Mouse (Mus musculus) MEL (cell line): ENCODE measurements around the gene Sp100. TPM values are rescaled to one million over a fixed set of nuclear protein-coding genes. Genes with fewer than 3 reads are reported as not detected.

Source experiments
- DNase-seq: peaks from one replicate; pipeline ENCODE4 v3.0.0; 2011; ENCODE audit warnings: low read depth, low spot score
- H3K27ac ChIP-seq: 2 replicates; pipeline ENCODE4 v1.5.1; 2012; ENCODE audit warnings: low read depth, mild to moderate bottlenecking, control low read depth, low read length, moderate library complexity; ENCODE audit not compliant: control insufficient read depth
- H3K27me3 ChIP-seq, 2 experiments: fragments of 150-350 bp in 1 of 2; sonication (generic) in 1 of 2; 2 replicates each; pipeline ENCODE4 v1.6.1; 2012; ENCODE audit warnings: low read length in 2 of 2, mild to moderate bottlenecking in 2 of 2, improper control_type of control experiment in 1 of 2, moderate library complexity in 1 of 2; ENCODE audit not compliant: insufficient read depth in 2 of 2, control insufficient read depth in 1 of 2
- H3K36me3 ChIP-seq, 2 experiments: 2 replicates each; pipeline ENCODE4 v1.6.1; 2012 to 2014; ENCODE audit warnings: low read length in 2 of 2, improper control_type of control experiment in 1 of 2, inconsistent platforms in 1 of 2, mild to moderate bottlenecking in 1 of 2; ENCODE audit not compliant: insufficient read depth in 2 of 2, control insufficient read depth in 1 of 2
- H3K4me1 ChIP-seq, 2 experiments: fragments of 150-350 bp in 1 of 2; sonication (generic) in 1 of 2; 2 replicates each; pipeline ENCODE4 v1.6.1; 2012; ENCODE audit warnings: low read length in 2 of 2, improper control_type of control experiment in 1 of 2, mild to moderate bottlenecking in 1 of 2; ENCODE audit not compliant: insufficient read depth in 2 of 2, control insufficient read depth in 1 of 2
- H3K4me3 ChIP-seq, 2 experiments: fragments of 150-350 bp in 1 of 2; sonication (generic) in 1 of 2; 2 replicates each; pipeline ENCODE4 v1.5.1; 2012; ENCODE audit warnings: low read depth in 2 of 2, low read length in 2 of 2, mild to moderate bottlenecking in 2 of 2, moderate library complexity in 2 of 2, control low read depth in 1 of 2, improper control_type of control experiment in 1 of 2; ENCODE audit not compliant: control insufficient read depth in 1 of 2, insufficient read depth in 1 of 2
- H3K79me2 ChIP-seq: 2 replicates; pipeline ENCODE4 v1.6.1; 2012; ENCODE audit warnings: mild to moderate bottlenecking, low read length, moderate library complexity; ENCODE audit not compliant: control insufficient read depth, poor library complexity, insufficient read depth
- H3K9ac ChIP-seq: 2 replicates; pipeline ENCODE4 v1.6.1; 2012; ENCODE audit warnings: low read depth, mild to moderate bottlenecking, control low read depth, low read length, moderate library complexity; ENCODE audit not compliant: control insufficient read depth, poor library complexity, severe bottlenecking
- H3K9me3 ChIP-seq: fragments of 150-350 bp; sonication (generic); replicated peaks from 2 replicates; pipeline ENCODE4 v1.6.1; 2012; ENCODE audit warnings: mild to moderate bottlenecking, low read length, improper control_type of control experiment, moderate library complexity; ENCODE audit not compliant: insufficient read depth
- CHD2 ChIP-seq: IDR thresholded peaks from 2 replicates; pipeline ENCODE4 v1.6.1; 2011; ENCODE audit warnings: low read length, improper control_type of control experiment
- CTCF ChIP-seq, 3 experiments: IDR thresholded peaks in 2 of 3; conservative IDR thresholded peaks in 1 of 3; 2 replicates each; pipeline ENCODE4 v1.5.1; 2011 to 2012; ENCODE audit warnings: low read length in 3 of 3, low read depth in 2 of 3, mild to moderate bottlenecking in 2 of 3, improper control_type of control experiment in 1 of 3, inconsistent platforms in 1 of 3, mixed read lengths in 1 of 3, moderate library complexity in 1 of 3; ENCODE audit not compliant: control insufficient read depth in 1 of 3, insufficient read depth in 1 of 3, poor library complexity in 1 of 3, severe bottlenecking in 1 of 3
- ETS1 ChIP-seq: IDR thresholded peaks from 2 replicates; pipeline ENCODE4 v1.6.1; 2012; ENCODE audit warnings: low read depth, mild to moderate bottlenecking, inconsistent platforms, low read length, improper control_type of control experiment, moderate library complexity
- HCFC1 ChIP-seq: IDR thresholded peaks from 2 replicates; pipeline ENCODE4 v1.6.1; 2012; ENCODE audit warnings: low read depth, mild to moderate bottlenecking, inconsistent platforms, low read length, improper control_type of control experiment, moderate library complexity
- JUND ChIP-seq: IDR thresholded peaks from 2 replicates; pipeline ENCODE4 v1.6.1; 2011; ENCODE audit warnings: low read depth, mild to moderate bottlenecking, improper control_type of control experiment, low read length
- KAT2A ChIP-seq: conservative IDR thresholded peaks from 2 replicates; pipeline ENCODE4 v1.6.1; 2012; ENCODE audit warnings: low read depth, low read length, improper control_type of control experiment, inconsistent platforms
- MAX ChIP-seq: IDR thresholded peaks from 2 replicates; pipeline ENCODE4 v1.6.1; 2011; ENCODE audit warnings: low read length, improper control_type of control experiment
- MAZ ChIP-seq: IDR thresholded peaks from 2 replicates; pipeline ENCODE4 v1.6.1; 2012; ENCODE audit warnings: low read depth, mild to moderate bottlenecking, inconsistent platforms, low read length, improper control_type of control experiment
- MYC ChIP-seq: IDR thresholded peaks from 2 replicates; pipeline ENCODE4 v1.6.1; 2011; ENCODE audit warnings: low read depth, mild to moderate bottlenecking, low read length, improper control_type of control experiment, moderate library complexity
- NELFE ChIP-seq: IDR thresholded peaks from 2 replicates; pipeline ENCODE4 v1.6.1; 2011; ENCODE audit warnings: low read depth, low read length, improper control_type of control experiment
- NRF1 ChIP-seq: IDR thresholded peaks from 2 replicates; pipeline ENCODE4 v1.6.1; 2014; ENCODE audit warnings: low read depth, mild to moderate bottlenecking, inconsistent platforms, low read length, improper control_type of control experiment, moderate library complexity; ENCODE audit not compliant: poor library complexity, insufficient read depth, severe bottlenecking
- POLR2AphosphoS2 ChIP-seq: IDR thresholded peaks from 2 replicates; pipeline ENCODE4 v1.6.1; 2011; ENCODE audit warnings: low read length, improper control_type of control experiment
- POLR2AphosphoS5 ChIP-seq: IDR thresholded peaks from 2 replicates; pipeline ENCODE4 v1.6.1; 2012; ENCODE audit warnings: low read depth, borderline replicate concordance, mild to moderate bottlenecking, inconsistent platforms, low read length, moderate library complexity, mixed read lengths
- RAD21 ChIP-seq: IDR thresholded peaks from 2 replicates; pipeline ENCODE4 v1.6.1; 2011; ENCODE audit warnings: mild to moderate bottlenecking, low read depth, low read length, improper control_type of control experiment
- SIN3A ChIP-seq: IDR thresholded peaks from 2 replicates; pipeline ENCODE4 v1.6.1; 2012; ENCODE audit warnings: low read length, improper control_type of control experiment, inconsistent platforms
- SMC3 ChIP-seq: IDR thresholded peaks from 2 replicates; pipeline ENCODE4 v1.6.1; 2011; ENCODE audit warnings: low read depth, low read length, improper control_type of control experiment
- TBP ChIP-seq: IDR thresholded peaks from 2 replicates; pipeline ENCODE4 v1.8.0; 2011; ENCODE audit warnings: low read depth, low read length, improper control_type of control experiment
- UBTF ChIP-seq: IDR thresholded peaks from 2 replicates; pipeline ENCODE4 v1.6.1; 2012; ENCODE audit warnings: low read depth, mild to moderate bottlenecking, inconsistent platforms, low read length, improper control_type of control experiment, moderate library complexity, borderline replicate concordance; ENCODE audit not compliant: insufficient read depth
- ZMIZ1 ChIP-seq: IDR thresholded peaks from 2 replicates; pipeline ENCODE4 v1.6.1; 2012; ENCODE audit warnings: low read depth, mild to moderate bottlenecking, inconsistent platforms, low read length, improper control_type of control experiment, moderate library complexity
- ZNF384 ChIP-seq: IDR thresholded peaks from 2 replicates; pipeline ENCODE4 v1.6.1; 2012; ENCODE audit warnings: low read depth, mild to moderate bottlenecking, inconsistent platforms, low read length, improper control_type of control experiment
- polyA plus RNA-seq, 2 experiments: library from polyadenylated mRNA; stranded (reverse) in 1 of 2; unstranded in 1 of 2; fragments of >175 nt in 1 of 2; fragments of >200 nt in 1 of 2; gene quantifications; 2 replicates each; pipeline versions ENCODE4 v1.2.1 to v1.2.4; 2012; ENCODE audit warnings: low replicate concordance in 2 of 2, low read depth in 1 of 2; ENCODE audit not compliant: insufficient read length in 2 of 2, insufficient read depth in 1 of 2, missing spikeins in 1 of 2
- total RNA-seq: library from RNA; depleted of rRNA; stranded (reverse); fragments of 300-350 nt; gene quantifications from 2 replicates; pipeline ENCODE4 v1.2.3, GENCODE M21; 2012

Sp100 gene
- total and polyA plus RNA-seq, 3 experiments, result 3.7 to 6.5 TPM; not detected in 1

DNA sequence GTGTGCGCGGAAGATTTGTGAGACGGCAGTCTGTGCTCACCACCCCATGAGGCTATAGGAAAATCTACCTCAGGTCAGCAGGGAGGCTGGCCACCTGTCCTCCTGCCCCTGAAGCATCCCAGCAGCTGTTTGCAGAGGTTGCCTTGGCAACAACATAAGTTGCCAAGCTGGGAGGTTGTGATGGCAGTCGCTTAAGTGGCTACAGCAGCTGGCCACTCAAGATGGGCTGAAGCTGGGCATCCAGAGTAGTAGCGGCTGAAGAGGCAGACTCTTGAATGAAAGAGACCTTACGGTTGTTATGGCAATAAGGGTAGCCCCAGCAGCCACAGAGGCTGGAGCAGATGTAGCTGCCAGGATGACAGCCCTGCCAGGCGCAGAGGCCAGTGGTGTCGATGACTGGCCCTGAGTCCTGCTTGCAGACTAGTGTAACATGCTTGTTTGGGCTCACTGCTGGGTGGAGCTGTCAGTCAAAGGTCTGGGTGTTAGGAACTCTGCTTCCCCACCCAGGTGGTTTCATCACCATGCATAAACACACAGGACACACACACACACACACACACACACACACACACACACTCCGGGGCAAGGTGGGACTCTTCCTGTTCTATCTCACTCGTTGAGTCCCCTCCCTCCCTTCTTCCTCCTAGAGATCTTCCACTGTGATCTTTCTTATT is 70.6 kb downstream of the Sp100 start:
- no peaks in the 10 kb centered on the region for H3K27me3 ChIP-seq
- TF ChIP-seq POLR2AphosphoS5, result no peak
- H3K27ac ChIP-seq, result no peak overlapping the region
- H3K36me3 ChIP-seq, result peaks cover 0 to 1% of the 10 kb centered on the region in 2 experiments; a peak in 1 of 4 replicates
- no peak overlapping the region for H3K9ac ChIP-seq
- H3K9me3 ChIP-seq, result no peaks in the 10 kb centered on the region
- no peaks in the 10 kb centered on the region for H3K4me1 ChIP-seq
- DNase-seq, result no peak
- no peaks in the 10 kb centered on the region for H3K79me2 ChIP-seq
- H3K4me3 ChIP-seq, result no peak overlapping the region

DNA sequence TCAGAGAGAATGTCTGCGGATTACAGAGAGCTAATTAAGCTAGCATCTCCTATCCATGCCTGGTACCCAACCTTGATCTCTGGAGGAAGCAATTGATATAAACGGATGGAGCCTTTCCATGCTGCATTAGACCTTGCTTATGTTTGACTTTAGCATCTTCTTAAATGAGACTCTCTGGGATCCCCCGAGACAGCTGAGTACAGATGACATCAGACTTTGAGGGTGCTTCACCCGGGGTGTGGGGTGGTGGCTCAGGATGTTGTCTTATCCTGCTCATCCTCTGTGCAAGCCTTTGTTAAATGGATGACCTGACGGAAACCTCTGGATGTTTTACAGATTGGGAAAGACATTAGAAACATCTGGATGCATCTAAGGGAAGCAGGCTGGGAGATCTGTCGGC is 80.7 kb downstream of the Sp100 start:
- Histone ChIP-seq H3K4me3 (no peak overlapping the region), H3K4me1 (peaks cover 5 to 16% of the 10 kb centered on the region in 2 experiments; a peak in 3 of 4 replicates), H3K79me2 (peaks cover 7% of the 10 kb centered on the region), H3K36me3 (peaks cover 0 to 7% of the 10 kb centered on the region in 2 experiments; a peak in 3 of 4 replicates), H3K9me3 (no peaks in the 10 kb centered on the region), H3K9ac (no peak overlapping the region), H3K27me3 (no peaks in the 10 kb centered on the region), H3K27ac (no peak overlapping the region)
- TF ChIP-seq POLR2AphosphoS2, result no peak
- no peak for TF ChIP-seq UBTF
- no peak for TF ChIP-seq NELFE
- TF ChIP-seq RAD21, result no peak
- no peak for DNase-seq

DNA sequence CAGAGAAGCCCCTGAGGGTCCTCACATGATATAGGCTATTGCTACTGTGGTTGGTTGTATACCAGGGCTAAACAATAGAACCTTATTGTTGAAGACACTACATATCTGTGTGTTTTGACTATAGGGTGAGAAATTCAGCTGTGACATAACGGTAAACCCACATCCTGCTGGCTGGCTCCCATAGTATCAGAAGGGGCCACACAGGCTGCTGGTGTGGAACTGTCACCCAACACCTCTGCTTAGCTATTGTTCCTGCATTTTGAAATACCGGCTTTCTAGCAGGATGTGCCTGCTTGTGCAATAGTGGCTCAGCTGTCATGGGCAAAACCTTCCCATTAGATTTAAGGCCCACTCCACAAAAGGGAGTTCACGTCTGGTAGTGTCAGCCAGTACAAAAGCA is 82.8 kb downstream of the Sp100 start:
- TF ChIP-seq TBP (no peak), HCFC1 (no peak), MAX (0 out of 2 replicates have a peak, but pooled peaks have one; percentile 13)
- TF ChIP-seq, all 39 proteins: peak for 1
- no peak overlapping the region for H3K9ac ChIP-seq
- H3K79me2 ChIP-seq, result peaks cover 13% of the 10 kb centered on the region
- peaks cover 0 to 7% of the 10 kb centered on the region in 2 experiments; a peak in 2 of 4 replicates for H3K36me3 ChIP-seq
- DNase-seq, result no peak
- no peaks in the 10 kb centered on the region for H3K27me3 ChIP-seq
- H3K9me3 ChIP-seq, result no peaks in the 10 kb centered on the region
- no peak overlapping the region for H3K4me3 ChIP-seq
- peaks cover 5 to 16% of the 10 kb centered on the region in 2 experiments; a peak in 3 of 4 replicates for H3K4me1 ChIP-seq
- H3K27ac ChIP-seq, result no peak overlapping the region

DNA sequence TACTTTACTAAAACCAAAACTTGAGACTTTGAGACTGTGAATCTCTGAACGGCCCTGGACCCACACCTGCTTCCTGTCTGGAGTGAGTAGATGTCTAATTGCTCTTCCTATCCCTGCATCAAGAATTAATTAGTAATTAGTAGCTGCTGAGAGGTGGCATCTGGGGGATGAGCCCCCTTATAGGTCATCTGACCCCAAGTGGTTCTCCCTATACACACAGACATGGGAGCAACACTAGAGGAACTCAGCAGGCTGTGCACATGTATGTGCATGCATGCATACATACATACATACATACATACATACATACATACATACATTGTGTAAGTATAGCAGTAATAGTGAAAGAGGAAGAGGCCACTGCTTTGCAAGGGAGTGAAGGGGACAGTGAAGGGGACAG is 84.7 kb downstream of the Sp100 start:
- peaks cover 13% of the 10 kb centered on the region for H3K79me2 ChIP-seq
- H3K27ac ChIP-seq, result no peak overlapping the region
- peaks cover 0 to 7% of the 10 kb centered on the region in 2 experiments; a peak in 2 of 4 replicates for H3K36me3 ChIP-seq
- H3K4me3 ChIP-seq, result no peak overlapping the region; a peak in 1 of 4 replicates
- no peaks in the 10 kb centered on the region for H3K27me3 ChIP-seq
- H3K4me1 ChIP-seq, result peaks cover 5 to 16% of the 10 kb centered on the region in 2 experiments; a peak in 3 of 4 replicates
- no peaks in the 10 kb centered on the region for H3K9me3 ChIP-seq
- no peak overlapping the region for H3K9ac ChIP-seq
- no peak for DNase-seq
- TF ChIP-seq KAT2A (no peak), JUND (no peak), MYC (no peak), SIN3A (no peak), TBP (no peak), NRF1 (no peak), SMC3 (no peak), UBTF (no peak), MAX (no peak), MAZ (no peak), ZNF384 (no peak), CHD2 (no peak), CTCF (IDR thresholded peaks at IDR 0.05 in 2 of 3, conservative IDR thresholded peaks at IDR 0.05 in 1 of 3; ENCODE audit: control insufficient read depth in 1 of 3, insufficient read depth in 1 of 3, low read depth in 2 of 3, low read length in 3 of 3, poor library complexity in 1 of 3, severe bottlenecking in 1 of 3) (no peak), ETS1 (no peak), ZMIZ1 (no peak)
